Mouse (Mus musculus): Measurements from ENCODE around the gene Ppp1cc.

DNA sequence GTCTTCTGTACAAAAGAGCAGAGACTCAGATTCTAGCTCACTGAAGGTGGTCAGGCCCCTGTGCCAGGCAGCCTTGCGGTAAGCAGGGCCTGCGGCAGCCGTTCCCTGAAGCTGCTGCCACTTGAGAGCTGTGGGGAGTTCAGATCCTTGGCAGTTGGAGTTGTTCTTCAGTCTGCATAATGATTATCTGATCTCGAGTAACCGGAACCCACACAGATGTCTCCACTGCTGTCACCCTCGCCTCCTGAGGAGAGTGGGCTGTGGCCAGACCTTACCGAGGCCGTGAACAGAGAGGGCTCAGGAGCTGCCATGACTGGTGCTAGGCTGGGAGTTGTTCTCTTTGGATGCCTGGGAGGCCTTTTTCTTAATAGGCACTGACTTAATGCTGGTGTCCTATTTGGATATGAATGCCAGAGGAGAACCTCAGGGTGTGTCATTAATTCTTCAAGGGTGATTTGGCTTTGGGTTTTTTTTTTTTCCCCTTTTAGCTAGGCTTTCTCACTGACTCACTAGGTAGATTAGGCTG, 8.6 kb downstream of the Ppp1cc start:
- no peak for TF ChIP-seq CTCF (IDR thresholded peaks at IDR 0.05; ENCODE audit: low read depth)
- no peak for TF ChIP-seq EP300 (IDR thresholded peaks at IDR 0.05; ENCODE audit: low read depth)
